ENCODE assay signal across 8 mouse cellular contexts in the genomic region with DNA sequence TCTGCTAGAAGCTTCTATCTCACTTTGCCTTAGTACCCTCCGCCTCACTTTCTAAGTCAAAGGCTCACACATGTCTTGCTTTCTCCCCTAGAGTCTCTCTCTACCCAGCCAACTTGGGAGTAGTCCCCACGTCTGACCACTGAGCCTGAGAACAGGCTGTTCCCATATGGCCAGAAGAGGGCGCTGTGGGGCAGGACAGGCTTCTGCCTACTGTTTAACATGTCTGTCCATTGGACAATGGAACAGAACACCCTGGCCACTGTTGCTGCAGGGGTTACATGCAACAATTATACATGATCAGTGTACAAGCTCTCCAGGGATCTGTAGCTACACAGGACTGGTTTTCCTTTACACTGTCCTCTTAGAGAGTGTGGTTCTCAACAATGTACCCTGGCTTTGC. TPM values are rescaled to one million over a fixed set of nuclear protein-coding genes. Genes with fewer than 3 reads are reported as not detected.
DNase-seq lines count a peak whose midpoint lies in the region; ATAC-seq lines count a peak whose summit lies in the region.

No protein-coding gene starts in this region.

- ATAC-seq in activated CD4-positive, CD25-positive, alpha-beta regulatory T cell, adult 4 months: peak; percentile 80
- peak; percentile 80 for ATAC-seq in megakaryocyte, adult 5-6 weeks (ENCODE audit: poor library complexity, severe bottlenecking)

- peak; percentile 57 for DNase-seq in cerebellum, adult 9-10 months
- DNase-seq in frontal cortex, postnatal 25 days (ENCODE audit: low spot score in 2 of 2): peak; percentile 71 to 78
- peak; percentile 92 for DNase-seq in induced T-regulatory cell, adult 2 months (ENCODE audit: low read depth)
- DNase-seq in left cerebral cortex, adult 11 months (ENCODE audit: low spot score): peak; percentile 57
- peak; percentile 42 for DNase-seq in skeletal muscle tissue, adult 2 months (ENCODE audit: low read depth, low spot score)
- peak; percentile 71 for DNase-seq in yolk sac, embryonic 10.5 days (ENCODE audit: low spot score)

RNA-seq across cellular contexts. Expression of gene Glrp1, which starts 52.5 kb away (rescaled TPM):
- not detected for polyA plus RNA-seq in activated CD4-positive, CD25-positive, alpha-beta regulatory T cell, adult 4 months (2017; shearing (Covaris generic))
- total RNA-seq in megakaryocyte, adult 5-6 weeks (2015): 0.18 and 0.59 TPM in 2 replicates
- total RNA-seq in megakaryocyte, adult 5-6 weeks (2017): not detected in 2 replicates

Comparison
In these comparisons a context has a peak if more than half of its experiments do, and no peak if none do; other contexts are left out.
1. Peak in every context shown above with its lines: DNase-seq and ATAC-seq.
2. DNase-seq: peak in every context shown above with its lines; median percentile 92 in induced T-regulatory cell, adult 2 months; 74 in frontal cortex, postnatal 25 days; 71 in yolk sac, embryonic 10.5 days; 57 in cerebellum, adult 9-10 months; 57 in left cerebral cortex, adult 11 months; 42 in skeletal muscle tissue, adult 2 months.